Mouse (Mus musculus): ENCODE measurements around the gene Gm7075.
"Not testable (repeated sequence)": the region's sequence is repeated elsewhere in the genome, so short reads cannot be mapped to it uniquely, and the experiment has no call there.

The Gm7075 gene

GRCm38 (mm10) chr10:63417061-63417460 is 4.5 kb downstream of the Gm7075 start:
- DNase-seq (ENCODE audit: low spot score) = no peak

- DNase-seq (ENCODE audit: low spot score) = no peak
Measured at GRCm38 (mm10) chr10:63415850-63416249, 5.7 kb downstream of the Gm7075 start.

- no peak for DNase-seq (ENCODE audit: low spot score)
Measured at GRCm38 (mm10) chr10:63415287-63415686, 6.3 kb downstream of the Gm7075 start.

- no peak for DNase-seq (ENCODE audit: low spot score)
Measured at GRCm38 (mm10) chr10:63412756-63413155, 8.8 kb downstream of the Gm7075 start.

GRCm38 (mm10) chr10:63411674-63412073 is 9.9 kb downstream of the Gm7075 start:
- not testable (repeated sequence) for DNase-seq (ENCODE audit: low spot score)

GRCm38 (mm10) chr10:63410162-63410956 is 11.2 kb downstream of the Gm7075 start:
- DNase-seq (ENCODE audit: low spot score) = no peak

GRCm38 (mm10) chr10:63403636-63404035 is 18.0 kb downstream of the Gm7075 start:
- no peak for DNase-seq (ENCODE audit: low spot score)

GRCm38 (mm10) chr10:63402731-63403504 is 18.7 kb downstream of the Gm7075 start:
- no peak for DNase-seq (ENCODE audit: low spot score)

- DNase-seq (ENCODE audit: low spot score) = no peak
Measured at GRCm38 (mm10) chr10:63396963-63397362, 24.6 kb downstream of the Gm7075 start.

GRCm38 (mm10) chr10:63388948-63389347 is 32.6 kb downstream of the Gm7075 start:
- DNase-seq (ENCODE audit: low spot score) = no peak

- DNase-seq (ENCODE audit: low spot score) = no peak
Measured at GRCm38 (mm10) chr10:63386991-63387390, 34.6 kb downstream of the Gm7075 start.

GRCm38 (mm10) chr10:63386444-63386843 is 35.1 kb downstream of the Gm7075 start:
- DNase-seq (ENCODE audit: low spot score) = peak; percentile 57

GRCm38 (mm10) chr10:63385897-63386296 is 35.7 kb downstream of the Gm7075 start:
- DNase-seq (ENCODE audit: low spot score) = not testable (repeated sequence)

GRCm38 (mm10) chr10:63382372-63383279 is 39.0 kb downstream of the Gm7075 start, which contains the start of gene Dnajc12:
TSS of gene Dnajc12 (plus strand) at chr10:63382443.
- DNase-seq (ENCODE audit: low spot score) = peak; percentile 61

- DNase-seq (ENCODE audit: low spot score) = no peak
Measured at GRCm38 (mm10) chr10:63381498-63382280, 39.9 kb downstream of the Gm7075 start, which contains the start of gene Sirt1. TSS of gene Sirt1 (minus strand) at chr10:63381704.

- DNase-seq (ENCODE audit: low spot score) = no peak
Measured at GRCm38 (mm10) chr10:63378948-63379680, 42.5 kb downstream of the Gm7075 start.

- DNase-seq (ENCODE audit: low spot score) = peak; percentile 36
Measured at GRCm38 (mm10) chr10:63377468-63377867, 44.1 kb downstream of the Gm7075 start.

- no peak for DNase-seq (ENCODE audit: low spot score)
Measured at GRCm38 (mm10) chr10:63376303-63376702, 45.3 kb downstream of the Gm7075 start.
